Mouse (Mus musculus): Measurements from ENCODE around the gene Gm13306. TPM values are rescaled to one million over a fixed set of nuclear protein-coding genes. Genes with fewer than 3 reads are reported as not detected.
"Not testable (repeated sequence)": the region's sequence is repeated elsewhere in the genome, so short reads cannot be mapped to it uniquely, and the experiment has no call there.

The Gm13306 gene
- polyA plus RNA-seq (2015; fragmentation: Nextera tagmentation; extraction: Ambion mirVana) = 0.46 TPM in 1 of 2 replicates, not detected in the other

GRCm38 (mm10) chr4:42153136-42153535, at the start of gene Gm13306:
Gene Gm13306 (plus strand): TSS chr4:42153436.
- not testable (repeated sequence) for H3K4me1 ChIP-seq; H3K4me2 ChIP-seq; H3K4me3 ChIP-seq (replicated peaks); ATAC-seq (ENCODE audit: insufficient read depth, low FRiP score, low read depth); H3K27ac ChIP-seq; H3K27me3 ChIP-seq (replicated peaks); H3K9ac ChIP-seq; H3K36me3 ChIP-seq; H3K9me3 ChIP-seq
- no CpG with 5 or more reads among the region's 9 CpGs for WGBS

- not testable (repeated sequence) for H3K36me3 ChIP-seq; H3K4me3 ChIP-seq (replicated peaks); H3K9ac ChIP-seq; H3K4me1 ChIP-seq; ATAC-seq (ENCODE audit: insufficient read depth, low FRiP score, low read depth); H3K9me3 ChIP-seq; H3K4me2 ChIP-seq; H3K27me3 ChIP-seq (replicated peaks); H3K27ac ChIP-seq
- WGBS = no CpG with 5 or more reads among the region's 5 CpGs
Observed at GRCm38 (mm10) chr4:42114517-42114916, 38.7 kb upstream of the Gm13306 start, which contains the start of gene Gm13304. Gene Gm13304 (plus strand): TSS chr4:42114817.

- H3K27me3 ChIP-seq (replicated peaks); H3K9me3 ChIP-seq; ATAC-seq (ENCODE audit: insufficient read depth, low FRiP score, low read depth); H3K4me2 ChIP-seq; H3K36me3 ChIP-seq; H3K4me1 ChIP-seq; H3K9ac ChIP-seq; H3K4me3 ChIP-seq (replicated peaks); H3K27ac ChIP-seq: not testable (repeated sequence)
- no CpG with 5 or more reads among the region's 7 CpGs for WGBS
Observed at GRCm38 (mm10) chr4:42168503-42168902, 15.3 kb downstream of the Gm13306 start, which contains the start of gene Gm13305. Gene Gm13305 (minus strand): TSS chr4:42168603.

- not testable (repeated sequence) for H3K4me1 ChIP-seq; H3K27me3 ChIP-seq (replicated peaks); H3K4me3 ChIP-seq (replicated peaks); H3K9me3 ChIP-seq; H3K36me3 ChIP-seq; H3K4me2 ChIP-seq; H3K9ac ChIP-seq; H3K27ac ChIP-seq; ATAC-seq (ENCODE audit: insufficient read depth, low FRiP score, low read depth)
- WGBS = no CpG with 5 or more reads among the region's 4 CpGs
Observed at GRCm38 (mm10) chr4:42178243-42178642, 25.0 kb downstream of the Gm13306 start.

- H3K36me3 ChIP-seq; ATAC-seq (ENCODE audit: insufficient read depth, low FRiP score, low read depth); H3K27ac ChIP-seq; H3K4me2 ChIP-seq; H3K9ac ChIP-seq; H3K9me3 ChIP-seq; H3K27me3 ChIP-seq (replicated peaks); H3K4me1 ChIP-seq; H3K4me3 ChIP-seq (replicated peaks): not testable (repeated sequence)
- no CpG with 5 or more reads among the region's 31 CpGs for WGBS
Observed at GRCm38 (mm10) chr4:42183234-42184197, 30.3 kb downstream of the Gm13306 start.

- H3K4me3 ChIP-seq (replicated peaks); H3K9me3 ChIP-seq; H3K27me3 ChIP-seq (replicated peaks); H3K9ac ChIP-seq; H3K36me3 ChIP-seq; H3K4me1 ChIP-seq; H3K4me2 ChIP-seq; ATAC-seq (ENCODE audit: insufficient read depth, low FRiP score, low read depth); H3K27ac ChIP-seq: not testable (repeated sequence)
- no CpG with 5 or more reads among the region's 58 CpGs for WGBS
Observed at GRCm38 (mm10) chr4:42184324-42184979, 31.2 kb downstream of the Gm13306 start.

- H3K9ac ChIP-seq; H3K9me3 ChIP-seq; H3K4me1 ChIP-seq; H3K4me2 ChIP-seq; H3K4me3 ChIP-seq (replicated peaks); H3K27ac ChIP-seq; H3K36me3 ChIP-seq; H3K27me3 ChIP-seq (replicated peaks); ATAC-seq (ENCODE audit: insufficient read depth, low FRiP score, low read depth): not testable (repeated sequence)
- no CpG with 5 or more reads among the region's 25 CpGs for WGBS
Observed at GRCm38 (mm10) chr4:42184980-42185372, 31.7 kb downstream of the Gm13306 start.

Other genes starting within 250 kb of the Gm13306 start
- 21.4 and 22.9 TPM in 2 replicates for gene Gm21541, start 249.8 kb upstream of the Gm13306 start, polyA plus RNA-seq (2015; fragmentation: Nextera tagmentation; extraction: Ambion mirVana)
- gene Gm20878, start 211.9 kb upstream of the Gm13306 start, polyA plus RNA-seq (2015; fragmentation: Nextera tagmentation; extraction: Ambion mirVana) = 2.1 and 2.7 TPM in 2 replicates
- gene Fam205a4, start 187.4 kb upstream of the Gm13306 start, polyA plus RNA-seq (2015; fragmentation: Nextera tagmentation; extraction: Ambion mirVana) = 0.18 and 0.30 TPM in 2 replicates
- 0.19 TPM in 1 of 2 replicates, not detected in the other for gene Gm21093, start 118.7 kb upstream of the Gm13306 start, polyA plus RNA-seq (2015; fragmentation: Nextera tagmentation; extraction: Ambion mirVana)
- gene Gm3893, start 62.2 kb upstream of the Gm13306 start, polyA plus RNA-seq (2015; fragmentation: Nextera tagmentation; extraction: Ambion mirVana) = not detected in 2 replicates
- not detected in 2 replicates for gene Gm13304, start 38.6 kb upstream of the Gm13306 start, polyA plus RNA-seq (2015; fragmentation: Nextera tagmentation; extraction: Ambion mirVana)
- 0.60 and 0.99 TPM in 2 replicates for gene Gm13305, start 15.2 kb downstream of the Gm13306 start, polyA plus RNA-seq (2015; fragmentation: Nextera tagmentation; extraction: Ambion mirVana)
- not detected in 2 replicates for gene Gm10600, start 87.2 kb downstream of the Gm13306 start, polyA plus RNA-seq (2015; fragmentation: Nextera tagmentation; extraction: Ambion mirVana)
- gene Ccl21b, start 102.3 kb downstream of the Gm13306 start, polyA plus RNA-seq (2015; fragmentation: Nextera tagmentation; extraction: Ambion mirVana) = not detected in 2 replicates
- gene Gm21953, start 140.8 kb downstream of the Gm13306 start, polyA plus RNA-seq (2015; fragmentation: Nextera tagmentation; extraction: Ambion mirVana) = not detected in 2 replicates
- not detected in 2 replicates for gene Fam205a3, start 164.9 kb downstream of the Gm13306 start, polyA plus RNA-seq (2015; fragmentation: Nextera tagmentation; extraction: Ambion mirVana)